20 mouse cellular contexts compared by ENCODE assay signal in the genomic region with DNA sequence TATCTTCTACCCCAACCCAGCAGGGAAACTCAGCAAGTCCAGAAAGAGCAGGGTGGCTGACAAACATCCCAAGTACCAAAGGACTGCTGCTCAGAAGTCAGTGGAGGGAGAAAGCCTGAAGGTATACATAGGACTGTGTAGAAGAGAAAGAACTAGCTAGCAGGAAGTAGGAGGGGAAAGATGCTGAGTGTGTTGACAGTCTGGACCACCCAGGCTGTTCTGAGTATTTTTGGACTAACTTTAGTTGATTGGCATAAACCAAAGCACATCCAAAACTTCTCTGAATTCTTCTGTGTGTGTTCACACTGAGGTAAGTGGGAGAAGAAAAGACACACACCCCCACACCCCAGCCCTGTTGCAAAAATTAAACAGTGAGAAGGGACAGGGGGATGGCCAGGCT.
DNase-seq lines count a peak whose midpoint lies in the region; ATAC-seq and TF ChIP-seq lines count a peak whose summit lies in the region.
"Had no signal": no experiment of that assay in that cellular context is flagged by ENCODE, and none has a peak within 500 bp of the region (broad histone marks: within the 10 kb centered on the region; RNA-seq: fewer than 3 reads in every experiment).

No protein-coding gene starts in this region.

- H3K36me3 ChIP-seq in embryonic facial prominence, embryonic 11.5 days (replicated peaks; ENCODE audit: control insufficient read depth, insufficient read depth, low read depth, low read length) = no peaks in the 10 kb centered on the region
- no peaks in the 10 kb centered on the region for H3K36me3 ChIP-seq in embryonic facial prominence, embryonic 10.5 days (replicated peaks)
- H3K36me3 ChIP-seq in lung, embryonic 14.5 days (ENCODE audit: insufficient read depth) = no peaks in the 10 kb centered on the region
- H3K36me3 ChIP-seq in stomach, embryonic 15.5 days = no peaks in the 10 kb centered on the region
- H3K36me3 ChIP-seq: embryonic facial prominence, embryonic 12.5 days; G1E; heart, embryonic 12.5 days had no signal

- TF ChIP-seq CTCF in lung, embryonic 14.5 days (IDR thresholded peaks at IDR 0.05; ENCODE audit: low read depth) = no peak
- no peak for TF ChIP-seq CTCF in lung, adult 2 months (IDR thresholded peaks at IDR 0.05; ENCODE audit: insufficient read depth, low read length)

- H3K9ac ChIP-seq in embryonic facial prominence, embryonic 11.5 days (replicated peaks; ENCODE audit: low read length) = no peak overlapping the region
- H3K9ac ChIP-seq in lung, embryonic 14.5 days = no peak overlapping the region
- no peak overlapping the region for H3K9ac ChIP-seq in stomach, embryonic 15.5 days
- H3K9ac ChIP-seq: embryonic facial prominence, embryonic 12.5 days; heart, embryonic 12.5 days had no signal

- no peak for ATAC-seq in embryonic facial prominence, embryonic 11.5 days (replicated peaks; ENCODE audit: insufficient number of reproducible peaks, low FRiP score, low TSS enrichment, low read depth)
- ATAC-seq in lung, embryonic 14.5 days (ENCODE audit: insufficient read depth) = peak; percentile 42; the same call in 1 of the 2 replicates
- ATAC-seq in stomach, embryonic 15.5 days (ENCODE audit: insufficient read depth, low FRiP score, low read depth) = no peak
- ATAC-seq: CD4-positive, CD25-positive, alpha-beta regulatory T cell, adult 4 months; forebrain, embryonic 16.5 days had no signal

- no peaks in the 10 kb centered on the region for H3K27me3 ChIP-seq in embryonic facial prominence, embryonic 11.5 days (ENCODE audit: control insufficient read depth, insufficient read depth, low read length)
- H3K27me3 ChIP-seq in embryonic facial prominence, embryonic 10.5 days (replicated peaks; ENCODE audit: low read depth, poor library complexity, severe bottlenecking) = no peaks in the 10 kb centered on the region
- H3K27me3 ChIP-seq in lung, embryonic 14.5 days (ENCODE audit: insufficient read depth, low read length) = no peaks in the 10 kb centered on the region
- H3K27me3 ChIP-seq in stomach, embryonic 15.5 days (replicated peaks) = no peaks in the 10 kb centered on the region
- H3K27me3 ChIP-seq: embryonic facial prominence, embryonic 12.5 days; heart, embryonic 12.5 days had no signal

- no peaks in the 10 kb centered on the region for H3K4me1 ChIP-seq in embryonic facial prominence, embryonic 11.5 days (ENCODE audit: control insufficient read depth, insufficient read depth, low read length)
- peaks cover 25% of the 10 kb centered on the region for H3K4me1 ChIP-seq in embryonic facial prominence, embryonic 10.5 days
- H3K4me1 ChIP-seq in lung, embryonic 14.5 days (ENCODE audit: insufficient read depth) = peaks cover 24% of the 10 kb centered on the region
- peaks cover 8% of the 10 kb centered on the region for H3K4me1 ChIP-seq in lung, adult 2 months (ENCODE audit: control insufficient read depth, insufficient read depth, low read length)
- no peaks in the 10 kb centered on the region for H3K4me1 ChIP-seq in stomach, embryonic 15.5 days

- DNase-seq in embryonic facial prominence, embryonic 11.5 days (ENCODE audit: low spot score) = peak; percentile 16
- no peak for DNase-seq in embryonic facial prominence, embryonic 10.5 days (ENCODE audit: low spot score)
- DNase-seq in lung, embryonic 14.5 days = peak; percentile 80
- DNase-seq in lung, postnatal 36 days = no peak
- DNase-seq in lung, postnatal 10 days = peak; percentile 29
- DNase-seq in lung, adult 2 months = no peak
- no peak for DNase-seq in urinary bladder, postnatal 25 days (ENCODE audit: low spot score)
- DNase-seq: adrenal gland, adult 8-10 months; adrenal gland, postnatal 36 days; B cell, adult 2 months; cerebellum, adult 2 months; cerebellum, postnatal 10 days; gastrocnemius, postnatal 10 days; heart, adult 2 months had no signal

- TF ChIP-seq POLR2A in lung, adult 2 months (IDR thresholded peaks at IDR 0.05; ENCODE audit: borderline replicate concordance, extremely low read depth, low read depth, low read length) = no peak

- no peaks in the 10 kb centered on the region for H3K9me3 ChIP-seq in embryonic facial prominence, embryonic 11.5 days (replicated peaks; ENCODE audit: control insufficient read depth, low read length)
- H3K9me3 ChIP-seq in embryonic facial prominence, embryonic 10.5 days = no peaks in the 10 kb centered on the region
- no peaks in the 10 kb centered on the region for H3K9me3 ChIP-seq in lung, embryonic 14.5 days (ENCODE audit: low read depth, low read length)
- no peaks in the 10 kb centered on the region for H3K9me3 ChIP-seq in stomach, embryonic 15.5 days
- H3K9me3 ChIP-seq: embryonic facial prominence, embryonic 12.5 days; G1E; heart, embryonic 12.5 days had no signal

- H3K4me3 ChIP-seq in embryonic facial prominence, embryonic 11.5 days (ENCODE audit: low read depth, low read length) = no peak overlapping the region
- H3K4me3 ChIP-seq in embryonic facial prominence, embryonic 10.5 days = no peak overlapping the region
- H3K4me3 ChIP-seq in lung, embryonic 14.5 days (ENCODE audit: low read depth, low read length) = no peak overlapping the region
- H3K4me3 ChIP-seq in lung, adult 2 months (replicated peaks; ENCODE audit: extremely low read depth, low read depth, low read length) = no peak overlapping the region
- no peak overlapping the region for H3K4me3 ChIP-seq in stomach, embryonic 15.5 days (replicated peaks)
- H3K4me3 ChIP-seq: embryonic facial prominence, embryonic 12.5 days; heart, adult 2 months; heart, embryonic 12.5 days had no signal

- H3K4me2 ChIP-seq in embryonic facial prominence, embryonic 11.5 days (ENCODE audit: low read depth, low read length) = no peak overlapping the region
- no peak overlapping the region for H3K4me2 ChIP-seq in lung, embryonic 14.5 days
- no peak overlapping the region for H3K4me2 ChIP-seq in stomach, embryonic 15.5 days
- H3K4me2 ChIP-seq: embryonic facial prominence, embryonic 12.5 days; heart, embryonic 12.5 days had no signal

- no peak overlapping the region for H3K27ac ChIP-seq in embryonic facial prominence, embryonic 11.5 days (replicated peaks; ENCODE audit: low read depth, low read length)
- no peak overlapping the region for H3K27ac ChIP-seq in embryonic facial prominence, embryonic 10.5 days (replicated peaks)
- peak overlapping the region; percentile 89 for H3K27ac ChIP-seq in lung, embryonic 14.5 days (ENCODE audit: low read depth)
- 0 out of 2 replicates have a peak overlapping the region, but pooled peaks have one; percentile 63 for H3K27ac ChIP-seq in stomach, embryonic 15.5 days
- H3K27ac ChIP-seq: embryonic facial prominence, embryonic 12.5 days; heart, adult 2 months had no signal

Comparison
In these comparisons a context has a peak if more than half of its experiments do, and no peak if none do; other contexts are left out.
1. DNase-seq: peak in embryonic facial prominence, embryonic 11.5 days (single experiment), lung, embryonic 14.5 days (single experiment) and lung, postnatal 10 days (single experiment); none in embryonic facial prominence, embryonic 10.5 days (single experiment), lung, postnatal 36 days (single experiment), lung, adult 2 months (single experiment) and urinary bladder, postnatal 25 days (single experiment).
2. H3K27ac ChIP-seq: peak in lung, embryonic 14.5 days (single experiment) and stomach, embryonic 15.5 days (single experiment); none in embryonic facial prominence, embryonic 11.5 days (single experiment) and embryonic facial prominence, embryonic 10.5 days (single experiment).